Mouse (Mus musculus) activated CD4-positive, CD25-positive, alpha-beta regulatory T cell, adult 4 months (primary cell): ENCODE results near the gene Nemp1. TPM values are rescaled to one million over a fixed set of nuclear protein-coding genes. Genes with fewer than 3 reads are reported as not detected.

ENCODE experiments used
- ATAC-seq: one replicate; pipeline ENCODE4 v1.8.0; 2017
- polyA plus RNA-seq, 2 experiments: library from polyadenylated mRNA; unstranded; fragments of 100-300 nt; shearing (Covaris generic); gene quantifications; one replicate each; pipeline ENCODE4 v1.2.1; 2017

Nemp1 gene
- polyA plus RNA-seq, 2 experiments from 2014 or later = 4.7 to 5.8 TPM

DNA sequence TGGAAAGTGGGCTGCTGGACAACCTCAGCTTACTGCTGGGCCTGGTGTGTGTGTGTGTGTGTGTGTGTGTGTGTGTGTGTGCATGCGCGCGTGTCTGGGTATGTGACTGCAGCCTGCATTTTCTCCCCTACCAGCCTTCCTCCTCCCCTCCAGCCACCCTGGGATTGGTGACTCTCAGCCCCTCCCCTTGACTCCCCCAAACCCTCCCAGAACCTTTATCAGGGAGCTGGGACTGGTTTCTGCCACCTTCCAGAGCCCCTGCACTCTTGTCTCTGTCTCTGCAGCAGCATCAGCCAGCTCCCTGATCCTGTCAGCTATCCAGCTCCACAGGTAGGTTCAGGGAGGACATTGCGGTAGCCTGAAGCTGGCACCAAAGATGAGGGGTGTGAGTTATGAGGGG is 58.4 kb downstream of the Nemp1 start:
- no peak for ATAC-seq

DNA sequence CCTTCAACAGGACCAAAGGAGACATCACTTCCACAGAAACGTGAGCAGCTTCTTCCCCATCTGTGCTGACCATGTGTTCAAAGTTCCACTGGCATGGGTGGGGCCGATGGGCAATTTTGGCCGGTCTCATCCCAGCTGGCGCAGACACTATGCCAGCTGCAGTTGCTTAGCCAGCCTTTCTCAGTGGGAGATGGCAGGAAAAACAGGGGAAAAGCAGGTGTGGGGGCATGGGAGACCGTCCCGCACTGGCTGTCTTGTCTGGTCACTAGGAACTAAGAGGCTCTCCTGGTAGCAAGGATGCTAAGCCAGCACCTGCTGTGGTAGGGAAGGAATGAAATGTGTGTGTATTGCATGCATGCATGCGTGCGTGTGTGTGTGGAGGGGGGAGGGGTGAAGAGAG is 61.7 kb downstream of the Nemp1 start:
- no peak for ATAC-seq

DNA sequence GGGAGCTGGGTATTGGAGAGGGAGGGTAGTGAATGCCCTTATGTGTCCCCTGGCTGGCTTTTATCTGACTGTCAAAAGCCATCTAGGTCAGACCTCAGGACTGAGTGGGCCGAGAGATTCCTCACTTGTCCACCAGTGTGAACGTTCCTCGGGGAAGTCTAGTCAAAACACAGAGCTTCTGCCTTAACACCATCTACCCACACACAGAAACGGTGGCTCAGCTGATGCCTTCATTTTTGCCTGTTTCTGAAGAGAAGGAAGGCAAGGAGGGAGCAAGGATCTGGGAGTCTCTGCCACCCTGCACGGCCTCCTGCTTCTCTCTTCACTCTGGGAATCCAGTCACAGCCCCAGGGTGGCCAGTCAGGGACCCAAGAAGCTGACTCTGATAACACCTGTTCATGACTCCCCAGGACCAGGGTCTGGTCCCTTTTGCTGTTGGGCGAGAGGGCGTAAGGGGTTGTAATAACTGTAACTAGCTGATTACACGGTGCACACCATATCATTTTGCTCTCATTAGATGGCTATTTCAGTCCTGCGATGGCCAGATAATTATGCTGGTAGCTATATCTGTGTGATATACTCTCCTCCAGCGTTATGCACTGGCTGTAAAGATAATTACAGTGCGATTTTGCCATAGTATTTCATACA is 63.7 kb downstream of the Nemp1 start:
- no peak for ATAC-seq

DNA sequence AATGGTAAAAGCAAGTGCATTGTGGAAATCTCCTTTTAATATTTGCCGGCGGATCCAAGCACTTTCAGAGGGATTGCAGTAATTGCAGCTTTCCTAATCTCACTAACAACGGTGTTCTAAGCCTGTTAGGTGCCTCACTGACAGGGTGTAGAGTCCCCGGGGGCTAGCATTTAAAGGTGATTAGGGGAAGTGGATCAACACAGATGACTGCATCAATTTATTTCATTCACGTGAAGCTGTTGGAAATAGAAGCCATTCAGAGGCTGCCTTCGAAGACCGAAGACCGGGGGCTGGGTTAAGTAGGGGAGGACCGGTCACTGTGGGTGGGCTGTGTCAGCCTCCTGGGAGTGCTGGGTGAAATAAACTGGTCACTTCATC is 64.2 kb downstream of the Nemp1 start:
- no peak for ATAC-seq

DNA sequence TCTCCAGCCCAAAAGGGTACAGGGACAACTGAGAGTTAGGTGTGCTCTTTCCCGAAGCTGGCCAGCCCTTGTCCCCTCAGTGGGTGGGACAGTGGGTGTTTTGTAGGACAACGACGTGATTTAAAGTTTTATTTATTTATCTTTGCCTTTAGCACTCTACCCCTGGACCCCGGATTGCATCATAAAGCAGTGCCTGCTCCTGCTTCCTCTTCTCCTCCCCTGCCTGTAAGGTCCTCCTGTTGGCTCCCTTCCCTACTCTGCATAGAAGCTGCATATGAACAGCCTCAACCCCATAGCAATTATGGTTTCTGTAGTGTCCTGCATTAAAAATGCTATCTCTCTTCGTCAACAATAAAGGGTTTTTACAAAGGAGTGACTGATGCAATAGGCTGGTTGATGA is 64.7 kb downstream of the Nemp1 start:
- ATAC-seq = no peak

DNA sequence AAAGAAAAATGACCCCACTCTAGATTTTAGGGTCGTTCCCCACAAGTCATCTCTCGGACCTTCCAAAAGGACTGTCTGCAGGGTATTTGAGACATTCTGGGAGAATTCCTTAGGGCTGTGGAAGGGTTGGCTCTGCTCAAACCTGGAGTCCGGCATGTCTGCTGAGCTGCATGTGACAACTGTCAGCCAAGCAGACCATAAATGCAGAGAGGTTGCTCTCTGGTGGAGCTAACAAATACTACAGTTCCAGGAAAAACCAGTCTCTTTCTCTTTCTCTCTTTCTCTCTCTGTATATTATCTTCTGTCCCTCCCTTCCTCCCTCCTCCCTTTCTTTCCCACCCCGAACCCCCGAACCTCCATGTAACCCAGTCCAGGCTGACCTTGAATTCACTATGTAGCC is 67.7 kb downstream of the Nemp1 start:
- ATAC-seq = no peak

DNA sequence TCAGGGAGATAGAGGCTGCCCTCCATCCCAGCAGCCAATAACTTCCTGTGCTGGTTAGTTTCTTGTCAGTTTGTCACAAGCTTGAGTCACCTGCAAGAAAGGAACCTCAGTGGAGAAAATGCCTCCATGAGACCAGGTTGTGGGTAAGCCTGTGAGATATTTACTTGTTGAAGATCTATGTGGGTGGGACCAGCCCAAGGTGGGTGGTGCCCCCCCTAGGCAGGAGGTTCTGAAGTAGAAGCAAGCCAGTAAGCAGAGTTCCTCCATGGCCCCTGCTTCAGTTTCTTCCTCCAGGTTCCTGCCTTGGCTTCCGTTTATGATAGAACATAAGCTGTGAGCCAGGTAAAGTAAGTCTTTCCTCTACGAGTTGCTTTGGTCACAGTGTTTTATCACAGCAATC is 69.6 kb downstream of the Nemp1 start:
- ATAC-seq = no peak

DNA sequence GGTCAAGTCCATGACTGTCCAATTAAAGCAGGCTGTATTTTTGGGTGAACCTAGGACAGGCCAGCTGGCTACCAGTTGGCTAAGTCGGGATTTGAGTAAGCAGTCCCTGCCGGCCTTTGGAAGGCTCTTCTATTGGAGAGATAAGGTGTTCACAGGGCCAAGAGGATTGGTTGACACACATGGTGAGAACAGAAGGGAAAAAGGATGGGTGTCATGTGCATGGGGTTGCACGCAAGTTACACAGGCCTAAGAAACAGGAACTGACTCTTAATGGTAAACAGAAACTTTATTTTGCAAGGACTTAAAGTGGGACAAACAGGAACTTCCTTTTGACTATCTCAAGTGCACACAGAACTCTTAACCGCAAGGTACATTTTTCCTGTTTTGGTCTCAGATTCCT is 70.2 kb downstream of the Nemp1 start:
- no peak for ATAC-seq

DNA sequence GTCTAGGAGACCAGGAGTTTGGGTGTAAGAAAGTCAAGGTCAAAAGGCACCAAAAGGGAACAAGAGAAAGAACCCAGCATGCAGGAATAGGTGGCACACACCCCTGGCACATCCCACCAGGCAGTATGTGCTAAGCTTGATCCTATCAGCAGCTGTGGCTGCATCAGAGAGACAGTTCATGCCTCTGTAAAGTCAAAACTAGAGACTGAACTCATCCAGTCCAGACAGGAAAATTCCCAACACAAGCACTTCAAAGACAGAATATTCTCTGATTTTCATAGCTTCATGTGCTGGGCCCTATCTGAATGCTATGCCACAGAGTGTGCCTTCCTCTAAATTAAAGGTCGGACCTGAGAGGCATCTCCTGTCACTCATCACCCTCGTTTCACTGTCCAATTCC is 70.9 kb downstream of the Nemp1 start:
- no peak for ATAC-seq

DNA sequence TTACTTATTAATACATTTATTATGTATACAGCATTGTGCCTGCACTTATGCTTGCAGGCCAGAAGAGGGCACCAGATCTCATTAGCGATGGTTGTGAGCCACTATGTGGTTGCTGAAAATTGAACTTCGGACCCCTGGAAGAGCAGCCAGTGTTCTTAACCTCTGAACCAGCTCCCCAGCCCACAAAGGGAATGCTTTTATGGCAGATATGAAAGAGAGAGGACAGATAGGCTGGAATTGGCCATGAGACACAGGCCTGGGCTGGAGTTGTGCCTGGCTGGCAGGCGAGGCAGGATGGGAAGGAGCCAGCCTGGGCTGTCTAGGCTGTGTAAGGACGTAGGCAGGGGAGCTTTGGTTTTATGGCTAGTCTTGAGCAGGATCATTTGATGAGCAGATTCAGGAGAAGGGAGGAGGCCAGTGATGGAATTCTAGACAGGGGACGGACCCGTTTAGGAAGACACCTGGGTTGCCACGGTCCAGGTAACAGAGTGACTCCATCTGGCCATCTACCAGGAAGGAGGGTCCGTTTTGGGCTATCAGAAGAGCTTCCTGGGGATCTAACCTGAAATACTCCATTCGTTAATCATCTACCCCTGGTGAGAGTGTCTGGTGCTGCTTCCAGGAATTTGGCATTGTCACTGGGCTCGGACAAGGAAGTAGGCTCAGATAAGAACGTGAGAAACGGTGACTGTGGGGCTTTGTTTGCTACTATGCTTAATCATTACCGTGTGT is 71.6 kb downstream of the Nemp1 start:
- no peak for ATAC-seq

DNA sequence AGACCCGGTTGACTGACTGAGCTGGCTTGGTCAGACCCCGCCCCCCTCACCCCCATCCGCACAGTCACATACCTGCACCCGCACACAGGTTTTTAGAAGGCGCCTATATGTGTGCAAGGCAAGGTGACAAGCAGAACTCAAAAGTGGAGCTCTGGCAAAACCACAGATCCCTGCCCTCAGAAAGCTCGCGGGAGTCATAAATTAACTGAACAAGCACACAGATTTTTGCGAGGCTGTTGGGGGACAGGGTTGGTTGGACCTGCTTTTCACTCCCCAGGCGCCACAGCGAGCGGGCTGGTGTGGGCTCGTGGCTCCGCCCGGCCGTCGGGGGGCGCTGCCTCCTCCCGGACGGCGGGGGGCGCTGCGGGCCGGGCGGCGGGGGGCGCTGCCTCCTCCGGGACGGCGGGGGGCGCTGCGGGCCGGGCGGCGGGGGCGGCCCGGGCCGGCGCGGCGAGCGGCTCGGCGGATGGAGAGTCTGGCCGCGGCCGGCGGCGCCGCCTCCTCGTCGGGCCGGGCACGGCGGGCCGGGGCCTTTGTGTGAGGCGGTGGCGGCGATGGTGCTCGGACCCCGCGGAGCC is 72.5 kb downstream of the Nemp1 start, which contains the start of gene Zbtb39:
Zbtb39 (plus strand) TSS at position 456 of the 578 bp plus-strand sequence.
- ATAC-seq = peak; percentile 67

DNA sequence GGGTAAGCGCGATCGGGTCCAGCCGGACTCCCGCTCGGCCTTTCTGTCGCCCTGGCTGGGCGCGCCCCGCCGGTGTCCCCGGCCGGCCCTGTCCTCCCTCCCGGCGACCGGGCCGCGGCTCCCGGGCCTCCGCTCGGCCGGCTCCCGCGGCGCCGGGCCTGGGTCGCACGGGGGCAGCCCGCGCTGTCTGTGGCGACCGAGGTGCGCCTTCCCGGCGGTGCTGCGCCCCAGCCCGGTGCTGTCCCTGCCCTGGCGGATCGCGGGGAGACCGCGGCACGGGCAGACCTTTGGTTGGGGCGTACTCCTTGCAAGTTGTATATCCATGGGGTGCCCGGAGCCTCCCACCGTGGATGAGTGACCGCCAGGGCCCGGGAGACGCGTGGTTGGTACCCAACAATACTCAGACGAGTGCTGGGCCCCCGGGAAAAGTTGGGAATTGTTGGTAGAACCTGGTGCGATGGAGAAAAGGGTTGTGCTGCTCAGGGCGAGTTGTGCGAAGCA is 73.0 kb downstream of the Nemp1 start:
- ATAC-seq = peak; percentile 35

DNA sequence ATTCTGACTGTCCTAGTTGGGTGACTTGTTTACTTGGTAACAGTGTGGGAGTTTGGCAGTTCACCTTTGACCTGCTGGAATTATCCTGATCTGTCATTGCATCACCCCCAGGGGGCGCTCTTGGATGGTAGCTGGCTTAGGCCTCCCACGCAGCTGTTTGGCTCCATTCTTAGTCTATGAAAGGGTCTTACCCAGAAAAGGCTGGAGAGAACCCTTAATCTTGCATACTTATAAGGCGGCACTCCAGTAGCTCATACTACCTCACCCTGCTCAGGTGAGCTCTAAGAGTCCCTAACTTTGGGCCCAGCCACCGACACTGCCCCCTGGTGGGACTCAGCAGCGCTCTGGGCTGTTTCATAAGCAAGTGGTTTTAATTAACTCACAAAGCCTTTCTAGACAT is 78.0 kb downstream of the Nemp1 start:
- no peak for ATAC-seq

DNA sequence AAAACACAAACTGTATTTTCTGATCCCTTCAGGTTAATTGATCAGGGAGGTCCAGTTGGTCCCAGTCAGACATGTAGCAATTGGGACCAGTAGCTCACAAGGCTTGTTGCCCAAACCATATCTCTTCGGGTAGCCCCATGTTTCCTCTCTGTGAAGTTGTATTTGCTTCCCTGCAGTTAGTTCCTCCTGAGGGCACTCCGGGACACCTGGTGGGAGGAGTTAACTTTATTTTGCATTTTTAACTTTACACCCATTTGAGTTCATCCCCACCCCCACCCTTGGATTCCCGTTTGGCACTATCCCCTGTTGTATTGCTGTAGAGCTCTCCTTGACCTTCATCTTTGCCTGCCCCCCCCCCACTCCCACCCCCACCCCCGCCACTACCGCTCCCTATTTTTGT is 79.2 kb downstream of the Nemp1 start:
- ATAC-seq = no peak

DNA sequence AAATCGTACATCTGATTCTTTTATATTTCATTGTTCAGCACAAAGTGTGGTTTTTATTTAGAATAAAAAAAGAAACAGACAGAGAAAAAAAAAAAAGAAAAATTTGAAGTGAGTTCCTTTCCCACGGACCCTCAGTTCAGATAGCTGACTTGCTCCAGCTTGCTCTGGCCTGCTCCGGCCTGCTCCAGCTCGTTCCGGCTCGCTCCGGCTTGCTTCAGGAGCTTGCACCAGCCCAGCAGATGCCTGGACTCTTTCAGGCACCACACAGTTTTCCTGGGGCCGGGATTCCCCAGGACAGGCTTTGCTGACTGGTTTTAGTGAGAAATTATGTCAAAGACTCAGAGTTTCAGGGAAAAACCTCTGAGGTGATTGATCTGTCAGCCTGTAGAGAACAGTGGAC is 80.6 kb downstream of the Nemp1 start:
- ATAC-seq = no peak

DNA sequence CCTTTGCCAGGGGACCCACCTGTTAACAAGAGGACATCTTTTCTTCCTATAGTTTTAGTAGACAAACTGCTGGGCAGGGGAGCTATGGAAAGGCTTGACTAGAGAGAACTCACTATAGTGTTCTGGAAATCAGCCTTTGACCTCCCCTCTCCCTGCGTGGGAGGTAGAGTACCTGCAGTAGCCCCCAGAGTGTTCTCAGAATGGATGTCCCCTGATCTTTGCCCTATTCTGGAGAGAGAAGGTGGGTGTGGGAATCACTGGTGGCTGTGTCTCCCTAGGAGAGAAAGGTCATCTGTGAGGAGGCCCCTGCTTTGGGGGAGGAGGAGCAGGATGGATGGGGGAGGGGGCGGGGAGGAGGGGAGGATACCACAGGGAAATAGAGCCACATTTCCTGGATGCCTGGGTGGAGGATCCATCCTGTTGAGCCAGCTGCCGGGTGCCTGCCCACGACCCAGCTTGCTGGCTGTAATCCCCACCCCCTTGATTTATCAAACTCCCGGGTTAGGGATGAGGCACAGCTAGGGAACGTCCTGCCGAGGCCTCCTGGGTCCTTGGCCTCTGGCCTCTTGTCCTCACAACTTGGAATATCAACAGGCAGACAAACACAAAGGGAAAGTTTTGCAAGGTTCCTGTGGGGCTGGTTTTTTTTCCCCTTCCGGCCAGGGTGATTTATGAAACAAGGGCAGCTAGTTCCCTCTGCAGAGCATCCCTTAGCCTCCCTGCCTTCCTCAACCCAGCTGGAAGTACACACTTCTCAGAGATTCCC is 82.3 kb downstream of the Nemp1 start:
- ATAC-seq = no peak

DNA sequence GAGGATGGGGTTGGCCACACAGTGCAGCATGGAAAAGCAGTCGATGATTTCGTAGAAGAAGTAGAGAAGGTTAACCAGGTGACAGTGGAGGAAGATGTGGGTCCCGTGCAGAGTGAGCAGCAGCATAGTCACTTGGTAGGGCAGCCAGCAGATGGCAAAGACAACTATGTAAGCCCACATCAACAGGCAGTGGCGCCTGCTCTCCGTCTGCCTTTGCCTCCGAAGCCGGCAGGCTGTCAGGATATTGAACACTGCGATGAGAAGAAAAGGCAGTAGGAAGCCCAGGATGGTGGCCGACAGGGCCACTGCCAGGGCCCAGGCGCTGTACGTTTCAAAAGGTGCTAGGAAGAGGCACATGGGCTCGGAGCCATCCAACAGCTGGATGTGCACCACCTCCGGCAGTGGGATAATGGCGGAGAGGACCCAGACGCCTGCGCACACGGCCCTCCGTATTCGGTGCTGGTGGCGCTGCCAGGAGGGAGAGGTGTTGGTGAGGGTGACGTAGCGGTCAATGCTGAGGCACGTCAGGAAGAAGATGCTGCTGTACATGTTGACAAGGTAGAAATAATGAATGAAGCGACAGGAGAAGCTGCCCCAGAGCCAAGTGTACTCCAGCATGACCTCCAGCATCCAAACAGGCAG is 83.6 kb downstream of the Nemp1 start:
- ATAC-seq = no peak

Other genes with a start within 250 kb of the Nemp1 start
- gene Stac3, start 165.2 kb upstream of the Nemp1 start, polyA plus RNA-seq = under 1 TPM in 1 of 2 experiments, not detected in 1; 0.92 TPM
- not detected for gene Ndufa4l2, start 151.9 kb upstream of the Nemp1 start, polyA plus RNA-seq
- 10 to 100 TPM; 34.2 to 50.7 TPM for gene Shmt2, start 144.5 kb upstream of the Nemp1 start, polyA plus RNA-seq
- gene Nxph4, start 132.3 kb upstream of the Nemp1 start, polyA plus RNA-seq = not detected
- under 1 TPM in 1 of 2 experiments, not detected in 1; 0.57 TPM for gene Lrp1, start 45.8 kb upstream of the Nemp1 start, polyA plus RNA-seq
- gene Stat6, start 23.9 kb upstream of the Nemp1 start, polyA plus RNA-seq = 100 to 1,000 TPM; 119 to 157 TPM
- 10 to 100 TPM in 1 of 2 experiments, 1 to 10 TPM in 1; 7.4 to 10.2 TPM for gene Nab2, start 1.7 kb downstream of the Nemp1 start, polyA plus RNA-seq
- not detected for gene Myo1a, start 38.3 kb downstream of the Nemp1 start, polyA plus RNA-seq
- not detected for gene Tac2, start 57.6 kb downstream of the Nemp1 start, polyA plus RNA-seq
- gene Zbtb39, start 72.6 kb downstream of the Nemp1 start, polyA plus RNA-seq = under 1 TPM; 0.36 to 0.45 TPM
- under 1 TPM; 0.15 to 0.22 TPM for gene Gpr182, start 84.8 kb downstream of the Nemp1 start, polyA plus RNA-seq
- under 1 TPM in 1 of 2 experiments, not detected in 1; 0.13 TPM for gene Rdh1, start 92.8 kb downstream of the Nemp1 start, polyA plus RNA-seq
- gene Rdh16f1, start 92.9 kb downstream of the Nemp1 start, polyA plus RNA-seq = under 1 TPM in 1 of 2 experiments, not detected in 1; 0.31 TPM
- under 1 TPM in 1 of 2 experiments, not detected in 1; 0.13 TPM for gene Rdh9, start 109.5 kb downstream of the Nemp1 start, polyA plus RNA-seq
- not detected for gene Rdh16, start 134.3 kb downstream of the Nemp1 start, polyA plus RNA-seq
- gene Rdh19, start 183.0 kb downstream of the Nemp1 start, polyA plus RNA-seq = not detected
- not detected for gene Rdh16f2, start 199.6 kb downstream of the Nemp1 start, polyA plus RNA-seq
- gene Rdh7, start 221.9 kb downstream of the Nemp1 start, polyA plus RNA-seq = not detected
- gene Sdr9c7, start 231.6 kb downstream of the Nemp1 start, polyA plus RNA-seq = not detected